Mouse (Mus musculus) cerebellum, adult 2 months (tissue): ENCODE measurements at regions not wholly inside any gene's neighbourhood (a gene's known extent, or its start where the extent isn't known, plus 50 kb on each side); places are given as distances from the start of the nearest gene placed in this dataset.
"Not testable (repeated sequence)": the region's sequence is repeated elsewhere in the genome, so short reads cannot be mapped to it uniquely, and the experiment has no call there.

ENCODE experiments used
- DNase-seq, 2 experiments: peaks; one replicate each; pipeline ENCODE4 v3.0.0; 2021
- H3K27ac ChIP-seq: fragments of 200-500 bp; 2 replicates; pipeline ENCODE4 v1.5.1; 2012; ENCODE audit warnings: low read length, control low read depth, inconsistent platforms; ENCODE audit not compliant: insufficient read depth
- H3K27me3 ChIP-seq: fragments of 200-500 bp; 2 replicates; pipeline ENCODE4 v1.6.1; 2012; ENCODE audit warnings: inconsistent platforms, mild to moderate bottlenecking, low read length, moderate library complexity; ENCODE audit not compliant: control insufficient read depth, insufficient read depth
- H3K4me1 ChIP-seq: fragments of 200-500 bp; 2 replicates; pipeline ENCODE4 v1.6.1; 2011; ENCODE audit warnings: low read length; ENCODE audit not compliant: control insufficient read depth, insufficient read depth
- H3K4me3 ChIP-seq: fragments of 200-500 bp; replicated peaks from 2 replicates; pipeline ENCODE3; 2011; ENCODE audit warnings: mild to moderate bottlenecking, low read depth, low read length, control low read depth; ENCODE audit not compliant: insufficient read depth
- CTCF ChIP-seq: fragments of 200-500 bp; IDR thresholded peaks from 2 replicates; pipeline ENCODE4 v1.5.1; 2011; ENCODE audit warnings: low read depth, mild to moderate bottlenecking, control low read depth, low read length, moderate library complexity, borderline replicate concordance; ENCODE audit not compliant: insufficient read depth
- POLR2A ChIP-seq: fragments of 200-500 bp; IDR thresholded peaks from 2 replicates; pipeline ENCODE4 v1.6.1; 2011; ENCODE audit warnings: low read length, control low read depth, borderline replicate concordance; ENCODE audit not compliant: insufficient read depth
- WGBS: fragments of 180-500 bp; shearing (Covaris S2); methylation state at CpG from one replicate; pipeline ENCODE4 v1.1.7; 2018; 5-methylcytosine and 5-hydroxymethylcytosine counted together

- no peak for DNase-seq
- H3K27ac ChIP-seq = no peak overlapping the region
- WGBS = 30% methylated on average over 15 of the region's 15 CpGs
- TF ChIP-seq CTCF (no peak), POLR2A (no peak)
- H3K4me1 ChIP-seq = no peaks in the 10 kb centered on the region
- H3K4me3 ChIP-seq = no peak overlapping the region
- H3K27me3 ChIP-seq = no peaks in the 10 kb centered on the region
Observed at GRCm38 (mm10) chr13:70217429-70218133, 415.4 kb downstream of the Med10 start.

- Histone ChIP-seq H3K27me3 (no peaks in the 10 kb centered on the region), H3K27ac (no peak overlapping the region), H3K4me1 (no peaks in the 10 kb centered on the region), H3K4me3 (no peak overlapping the region)
- no peak for DNase-seq
- WGBS = 88% methylated on average over 5 of the region's 5 CpGs
- no peak for TF ChIP-seq CTCF
- no peak for TF ChIP-seq POLR2A
Observed at GRCm38 (mm10) chr13:70223485-70223884, 413.9 kb downstream of the Ice1 start.

- TF ChIP-seq CTCF (no peak), POLR2A (no peak)
- no peaks in the 10 kb centered on the region for H3K27me3 ChIP-seq
- H3K4me3 ChIP-seq = no peak overlapping the region
- no peak for DNase-seq
- no peak overlapping the region for H3K27ac ChIP-seq
- 42% methylated on average over 6 of the region's 6 CpGs for WGBS
- no peaks in the 10 kb centered on the region for H3K4me1 ChIP-seq
Observed at GRCm38 (mm10) chr13:70227167-70227566, 410.3 kb downstream of the Ice1 start.

- H3K27ac ChIP-seq = no peak overlapping the region
Observed at GRCm38 (mm10) chr13:70233896-70234799, 403.3 kb downstream of the Ice1 start.

GRCm38 (mm10) chr13:70243598-70244157 is 393.8 kb downstream of the Ice1 start:
- no peak for TF ChIP-seq POLR2A
- no peak for TF ChIP-seq CTCF
- H3K27me3 ChIP-seq = no peaks in the 10 kb centered on the region
- no peak for DNase-seq
- no peak overlapping the region for H3K4me3 ChIP-seq
- no peak overlapping the region for H3K27ac ChIP-seq
- H3K4me1 ChIP-seq = no peaks in the 10 kb centered on the region
- WGBS = 70% methylated on average over 4 of the region's 4 CpGs

More at GRCm38 (mm10) chr13:70233896-70234799, 403.3 kb downstream of the Ice1 start:
- TF ChIP-seq CTCF (peak; percentile 91), POLR2A (no peak)
- Histone ChIP-seq H3K4me1 (no peaks in the 10 kb centered on the region), H3K27me3 (no peaks in the 10 kb centered on the region), H3K4me3 (peak overlapping the region; percentile 45)
- 13% methylated on average over 22 of the region's 22 CpGs for WGBS
- DNase-seq = peak; percentile 81 to 87

GRCm38 (mm10) chr13:70260003-70260496 is 377.4 kb downstream of the Ice1 start:
- Histone ChIP-seq H3K27ac (no peak overlapping the region), H3K4me3 (no peak overlapping the region), H3K4me1 (no peaks in the 10 kb centered on the region), H3K27me3 (no peaks in the 10 kb centered on the region)
- no peak for DNase-seq
- 28% methylated on average over 12 of the region's 12 CpGs for WGBS
- TF ChIP-seq CTCF (no peak), POLR2A (no peak)

GRCm38 (mm10) chr13:70263654-70264053 is 373.8 kb downstream of the Ice1 start:
- 86% methylated on average over 3 of the region's 3 CpGs for WGBS
- no peak for DNase-seq
- Histone ChIP-seq H3K27me3 (no peaks in the 10 kb centered on the region), H3K4me1 (no peaks in the 10 kb centered on the region), H3K4me3 (no peak overlapping the region), H3K27ac (no peak overlapping the region)
- no peak for TF ChIP-seq POLR2A
- TF ChIP-seq CTCF = no peak

GRCm38 (mm10) chr13:70276884-70277378 is 360.5 kb downstream of the Ice1 start:
- H3K4me3 ChIP-seq, H3K27me3 ChIP-seq, H3K4me1 ChIP-seq, H3K27ac ChIP-seq, DNase-seq: not testable (repeated sequence)
- 83% methylated on average over 10 of the region's 10 CpGs for WGBS
